Mouse (Mus musculus): ENCODE measurements around the gene Pik3r5. TPM values are rescaled to one million over a fixed set of nuclear protein-coding genes. Genes with fewer than 3 reads are reported as not detected.

The Pik3r5 gene
- polyA plus RNA-seq, 1 experiment from 2014 or later, result 0.83 TPM

GRCm38 (mm10) chr11:68459021-68459420, 27.1 kb downstream of the Pik3r5 start:
- Histone ChIP-seq H3K27ac (no peak overlapping the region), H3K4me3 (no peak overlapping the region), H3K4me1 (no peaks in the 10 kb centered on the region), H3K27me3 (ENCODE audit: poor library complexity, severe bottlenecking) (no peaks in the 10 kb centered on the region), H3K36me3 (replicated peaks) (no peaks in the 10 kb centered on the region), H3K9me3 (no peaks in the 10 kb centered on the region)
- no peak for DNase-seq (ENCODE audit: extremely low spot score, low spot score)
- WGBS, result 81% methylated on average over 5 of the region's 5 CpGs

GRCm38 (mm10) chr11:68459486-68459885, 27.6 kb downstream of the Pik3r5 start:
- H3K4me3 ChIP-seq, result no peak overlapping the region
- DNase-seq (ENCODE audit: extremely low spot score, low spot score), result no peak
- H3K4me1 ChIP-seq, result no peaks in the 10 kb centered on the region
- H3K27me3 ChIP-seq (ENCODE audit: poor library complexity, severe bottlenecking), result no peaks in the 10 kb centered on the region
- H3K9me3 ChIP-seq, result no peaks in the 10 kb centered on the region
- no peaks in the 10 kb centered on the region for H3K36me3 ChIP-seq (replicated peaks)
- no peak overlapping the region for H3K27ac ChIP-seq
- 91% methylated on average over 5 of the region's 5 CpGs for WGBS

- Histone ChIP-seq H3K36me3 (replicated peaks) (no peaks in the 10 kb centered on the region), H3K27ac (no peak overlapping the region), H3K4me1 (peaks cover 3% of the 10 kb centered on the region; the same call in 1 of the 2 replicates), H3K9me3 (no peaks in the 10 kb centered on the region), H3K27me3 (ENCODE audit: poor library complexity, severe bottlenecking) (no peaks in the 10 kb centered on the region), H3K4me3 (no peak overlapping the region)
- WGBS, result 87% methylated on average over 3 of the region's 3 CpGs
- no peak for DNase-seq (ENCODE audit: extremely low spot score, low spot score)
These were observed 30.8 kb downstream of the Pik3r5 start for GRCm38 (mm10) chr11:68462716-68463115.

GRCm38 (mm10) chr11:68464260-68464659, 32.3 kb downstream of the Pik3r5 start:
- no peaks in the 10 kb centered on the region for H3K36me3 ChIP-seq (replicated peaks)
- H3K9me3 ChIP-seq, result no peaks in the 10 kb centered on the region
- peaks cover 11% of the 10 kb centered on the region for H3K4me1 ChIP-seq
- WGBS, result 86% methylated on average over 5 of the region's 5 CpGs
- no peak for DNase-seq (ENCODE audit: extremely low spot score, low spot score)
- H3K27ac ChIP-seq, result no peak overlapping the region
- no peak overlapping the region for H3K4me3 ChIP-seq
- H3K27me3 ChIP-seq (ENCODE audit: poor library complexity, severe bottlenecking), result no peaks in the 10 kb centered on the region

- H3K36me3 ChIP-seq (replicated peaks), result no peaks in the 10 kb centered on the region
- no peak overlapping the region for H3K27ac ChIP-seq
- H3K27me3 ChIP-seq (ENCODE audit: poor library complexity, severe bottlenecking), result no peaks in the 10 kb centered on the region
- no peak overlapping the region for H3K4me3 ChIP-seq
- H3K9me3 ChIP-seq, result no peaks in the 10 kb centered on the region
- no peak for DNase-seq (ENCODE audit: extremely low spot score, low spot score)
- WGBS, result 80% methylated on average over 2 of the region's 2 CpGs
- H3K4me1 ChIP-seq, result peaks cover 11% of the 10 kb centered on the region
These were observed 33.2 kb downstream of the Pik3r5 start for GRCm38 (mm10) chr11:68465090-68465489.

GRCm38 (mm10) chr11:68467441-68467840, 35.5 kb downstream of the Pik3r5 start:
- Histone ChIP-seq H3K27me3 (ENCODE audit: poor library complexity, severe bottlenecking) (no peaks in the 10 kb centered on the region), H3K4me1 (peaks cover 11% of the 10 kb centered on the region), H3K4me3 (no peak overlapping the region), H3K36me3 (replicated peaks) (no peaks in the 10 kb centered on the region), H3K9me3 (no peaks in the 10 kb centered on the region), H3K27ac (no peak overlapping the region)
- 84% methylated on average over 7 of the region's 7 CpGs for WGBS
- DNase-seq (ENCODE audit: extremely low spot score, low spot score), result no peak

GRCm38 (mm10) chr11:68467962-68468612, 36.2 kb downstream of the Pik3r5 start:
- DNase-seq (ENCODE audit: extremely low spot score, low spot score), result no peak
- Histone ChIP-seq H3K9me3 (no peaks in the 10 kb centered on the region), H3K27ac (no peak overlapping the region), H3K4me3 (no peak overlapping the region), H3K27me3 (ENCODE audit: poor library complexity, severe bottlenecking) (no peaks in the 10 kb centered on the region), H3K4me1 (peaks cover 11% of the 10 kb centered on the region), H3K36me3 (replicated peaks) (no peaks in the 10 kb centered on the region)
- 71% methylated on average over 9 of the region's 9 CpGs for WGBS

- Histone ChIP-seq H3K9me3 (no peaks in the 10 kb centered on the region), H3K27ac (no peak overlapping the region)
These were observed 37.0 kb downstream of the Pik3r5 start for GRCm38 (mm10) chr11:68468886-68469285.

GRCm38 (mm10) chr11:68472162-68472849, 40.4 kb downstream of the Pik3r5 start:
- no peaks in the 10 kb centered on the region for H3K27me3 ChIP-seq (ENCODE audit: poor library complexity, severe bottlenecking)
- H3K36me3 ChIP-seq (replicated peaks), result no peaks in the 10 kb centered on the region
- no peaks in the 10 kb centered on the region for H3K9me3 ChIP-seq
- H3K4me1 ChIP-seq, result peaks cover 11% of the 10 kb centered on the region
- no peak overlapping the region for H3K27ac ChIP-seq
- DNase-seq (ENCODE audit: extremely low spot score, low spot score), result no peak
- WGBS, result 83% methylated on average over 5 of the region's 5 CpGs
- H3K4me3 ChIP-seq, result no peak overlapping the region

More at GRCm38 (mm10) chr11:68468886-68469285, 37.0 kb downstream of the Pik3r5 start:
- no peaks in the 10 kb centered on the region for H3K27me3 ChIP-seq (ENCODE audit: poor library complexity, severe bottlenecking)
- no peaks in the 10 kb centered on the region for H3K36me3 ChIP-seq (replicated peaks)
- 85% methylated on average over 4 of the region's 4 CpGs for WGBS
- H3K4me1 ChIP-seq, result peaks cover 11% of the 10 kb centered on the region
- H3K4me3 ChIP-seq, result no peak overlapping the region
- DNase-seq (ENCODE audit: extremely low spot score, low spot score), result no peak

GRCm38 (mm10) chr11:68474600-68474999, 42.7 kb downstream of the Pik3r5 start:
- Histone ChIP-seq H3K4me1 (no peaks in the 10 kb centered on the region), H3K27me3 (ENCODE audit: poor library complexity, severe bottlenecking) (no peaks in the 10 kb centered on the region), H3K4me3 (no peak overlapping the region), H3K27ac (no peak overlapping the region), H3K36me3 (replicated peaks) (no peaks in the 10 kb centered on the region), H3K9me3 (no peaks in the 10 kb centered on the region)
- no peak for DNase-seq (ENCODE audit: extremely low spot score, low spot score)
- 91% methylated on average over 6 of the region's 6 CpGs for WGBS

GRCm38 (mm10) chr11:68475676-68476075, 43.8 kb downstream of the Pik3r5 start:
- H3K4me1 ChIP-seq, result no peaks in the 10 kb centered on the region
- H3K27me3 ChIP-seq (ENCODE audit: poor library complexity, severe bottlenecking), result no peaks in the 10 kb centered on the region
- no peak overlapping the region for H3K4me3 ChIP-seq
- 91% methylated on average over 7 of the region's 7 CpGs for WGBS
- H3K9me3 ChIP-seq, result no peaks in the 10 kb centered on the region
- no peak for DNase-seq (ENCODE audit: extremely low spot score, low spot score)
- no peaks in the 10 kb centered on the region for H3K36me3 ChIP-seq (replicated peaks)
- no peak overlapping the region for H3K27ac ChIP-seq

- no peak for DNase-seq (ENCODE audit: extremely low spot score, low spot score)
- WGBS, result 90% methylated on average over 6 of the region's 6 CpGs
- H3K27me3 ChIP-seq (ENCODE audit: poor library complexity, severe bottlenecking), result no peaks in the 10 kb centered on the region
- H3K4me3 ChIP-seq, result no peak overlapping the region
- H3K4me1 ChIP-seq, result no peaks in the 10 kb centered on the region
- no peaks in the 10 kb centered on the region for H3K36me3 ChIP-seq (replicated peaks)
- H3K9me3 ChIP-seq, result no peaks in the 10 kb centered on the region
- H3K27ac ChIP-seq, result no peak overlapping the region
These were observed 45.7 kb downstream of the Pik3r5 start for GRCm38 (mm10) chr11:68477661-68478060.

GRCm38 (mm10) chr11:68478574-68478981, 46.7 kb downstream of the Pik3r5 start:
- 88% methylated on average over 3 of the region's 3 CpGs for WGBS
- Histone ChIP-seq H3K4me3 (no peak overlapping the region), H3K27ac (no peak overlapping the region), H3K4me1 (no peaks in the 10 kb centered on the region), H3K9me3 (no peaks in the 10 kb centered on the region), H3K36me3 (replicated peaks) (no peaks in the 10 kb centered on the region), H3K27me3 (ENCODE audit: poor library complexity, severe bottlenecking) (no peaks in the 10 kb centered on the region)
- no peak for DNase-seq (ENCODE audit: extremely low spot score, low spot score)
